In genomic region chr16:6992251-6992650, GRCm38 (mm10) we compare ENCODE assay signal across 16 mouse cellular contexts.
DNase-seq lines count a peak whose midpoint lies in the region; ATAC-seq lines count a peak whose summit lies in the region.
"Had no signal": no experiment of that assay in that cellular context is flagged by ENCODE, and none has a peak within 500 bp of the region (broad histone marks: within the 10 kb centered on the region; RNA-seq: fewer than 3 reads in every experiment).

No protein-coding gene starts in this region.

- no peaks in the 10 kb centered on the region; the same call in 1 of the 2 replicates for H3K4me1 ChIP-seq in kidney, embryonic 14.5 days (ENCODE audit: control insufficient read depth, insufficient read depth, low read length)
- H3K4me1 ChIP-seq in heart, embryonic 13.5 days, result 0 out of 2 replicates have a peak, but pooled peaks cover 6% of the 10 kb centered on the region
- H3K4me1 ChIP-seq: megakaryocyte, embryonic 14.5 days; neural tube, embryonic 15.5 days had no signal

- no peak for ATAC-seq in kidney, embryonic 14.5 days (ENCODE audit: low FRiP score, low TSS enrichment)
- no peak for ATAC-seq in heart, embryonic 13.5 days (ENCODE audit: extremely low read depth, insufficient number of reproducible peaks, low FRiP score, low TSS enrichment)
- ATAC-seq: CD4-positive, CD25-positive, alpha-beta regulatory T cell, adult 4 months; forebrain, embryonic 16.5 days had no signal

- no peak overlapping the region for H3K4me2 ChIP-seq in kidney, embryonic 14.5 days (replicated peaks; ENCODE audit: low read depth, low read length)
- no peak overlapping the region for H3K4me2 ChIP-seq in heart, embryonic 13.5 days
- H3K4me2 ChIP-seq: liver, embryonic 11.5 days; neural tube, embryonic 15.5 days had no signal

- no peak overlapping the region for H3K27ac ChIP-seq in kidney, embryonic 14.5 days (ENCODE audit: low read depth, low read length)
- H3K27ac ChIP-seq in heart, embryonic 13.5 days (replicated peaks), result peak overlapping the region; percentile 48; the same call in 1 of the 2 replicates
- H3K27ac ChIP-seq: gastrocnemius, adult 2 months; layer of hippocampus, adult 2 months; neural tube, embryonic 15.5 days had no signal

- no peaks in the 10 kb centered on the region for H3K27me3 ChIP-seq in kidney, embryonic 14.5 days (ENCODE audit: control insufficient read depth, insufficient read depth, low read length)
- no peaks in the 10 kb centered on the region for H3K27me3 ChIP-seq in heart, embryonic 13.5 days (replicated peaks)
- H3K27me3 ChIP-seq: megakaryocyte, embryonic 14.5 days; neural tube, embryonic 15.5 days had no signal

- peak; percentile 54 for DNase-seq in kidney, postnatal 10 days
- peak; percentile 11 to 28 for DNase-seq in heart, postnatal 14 days
- DNase-seq in lung, postnatal 25 days (ENCODE audit: low spot score), result peak; percentile 42
- DNase-seq in right cerebral cortex, postnatal 14 days, result no peak
- DNase-seq in cerebellum, adult 8-10 months, result no peak
- DNase-seq: adrenal gland, postnatal 36 days; gastrocnemius, adult 2 months; retina, postnatal 1 day had no signal

- no peaks in the 10 kb centered on the region for H3K36me3 ChIP-seq in kidney, embryonic 14.5 days (ENCODE audit: control insufficient read depth, insufficient read depth, low read length)
- no peaks in the 10 kb centered on the region for H3K36me3 ChIP-seq in heart, embryonic 13.5 days
- H3K36me3 ChIP-seq: neural tube, embryonic 15.5 days had no signal

- no peaks in the 10 kb centered on the region for H3K9me3 ChIP-seq in kidney, embryonic 14.5 days (ENCODE audit: control insufficient read depth, low read length)
- no peaks in the 10 kb centered on the region for H3K9me3 ChIP-seq in heart, embryonic 13.5 days
- H3K9me3 ChIP-seq: neural tube, embryonic 15.5 days had no signal

- intact Hi-C loops in heart, postnatal 14 days (cut with DNase I), result no loop called here

- 59% methylated on average over 5 of the region's 5 CpGs for WGBS in kidney, embryonic 14.5 days
- 47% methylated on average over 5 of the region's 5 CpGs for WGBS in heart, embryonic 13.5 days

- no peak overlapping the region for H3K4me3 ChIP-seq in kidney, embryonic 14.5 days (ENCODE audit: low read length)
- H3K4me3 ChIP-seq in heart, embryonic 13.5 days, result no peak overlapping the region
- H3K4me3 ChIP-seq: gastrocnemius, adult 2 months; layer of hippocampus, adult 2 months; megakaryocyte, embryonic 14.5 days; neural tube, embryonic 15.5 days had no signal

- no peak overlapping the region for H3K9ac ChIP-seq in kidney, embryonic 14.5 days (ENCODE audit: low read depth, low read length)
- H3K9ac ChIP-seq in heart, embryonic 13.5 days, result no peak overlapping the region
- H3K9ac ChIP-seq: neural tube, embryonic 15.5 days had no signal

Comparison
In these comparisons a context has a peak if more than half of its experiments do, and no peak if none do; other contexts are left out.
1. DNase-seq: peak in kidney, postnatal 10 days (single experiment), heart, postnatal 14 days (2 of 2) and lung, postnatal 25 days (single experiment); none in right cerebral cortex, postnatal 14 days (single experiment) and cerebellum, adult 8-10 months (single experiment).